Mouse (Mus musculus): ENCODE measurements at regions not wholly inside any gene's neighbourhood (a gene's known extent, or its start where the extent isn't known, plus 50 kb on each side); places are given as distances from the start of the nearest gene placed in this dataset.
"Not testable (repeated sequence)": the region's sequence is repeated elsewhere in the genome, so short reads cannot be mapped to it uniquely, and the experiment has no call there.

- 34% methylated on average over 2 of the region's 2 CpGs for WGBS
- H3K36me3 ChIP-seq (replicated peaks): no peaks in the 10 kb centered on the region
- no peak overlapping the region for H3K9ac ChIP-seq
- H3K27me3 ChIP-seq (replicated peaks): no peaks in the 10 kb centered on the region
- H3K4me1 ChIP-seq: no peaks in the 10 kb centered on the region
- ATAC-seq (replicated peaks): no peak
- no peaks in the 10 kb centered on the region for H3K9me3 ChIP-seq
- H3K4me2 ChIP-seq: no peak overlapping the region
- no peak overlapping the region for H3K4me3 ChIP-seq
- H3K27ac ChIP-seq: no peak overlapping the region
Observed at GRCm38 (mm10) chr1:185969231-185969630, 147.9 kb downstream of the Lyplal1 start.

- ATAC-seq (replicated peaks): no peak
- Histone ChIP-seq H3K4me1 (no peaks in the 10 kb centered on the region), H3K4me3 (no peak overlapping the region), H3K27ac (no peak overlapping the region), H3K9ac (no peak overlapping the region), H3K9me3 (no peaks in the 10 kb centered on the region), H3K27me3 (replicated peaks) (no peaks in the 10 kb centered on the region), H3K4me2 (no peak overlapping the region), H3K36me3 (replicated peaks) (no peaks in the 10 kb centered on the region)
- WGBS: 91% methylated on average over 2 of the region's 2 CpGs
Observed at GRCm38 (mm10) chr1:185977075-185977474, 140.0 kb downstream of the Lyplal1 start.

DNA sequence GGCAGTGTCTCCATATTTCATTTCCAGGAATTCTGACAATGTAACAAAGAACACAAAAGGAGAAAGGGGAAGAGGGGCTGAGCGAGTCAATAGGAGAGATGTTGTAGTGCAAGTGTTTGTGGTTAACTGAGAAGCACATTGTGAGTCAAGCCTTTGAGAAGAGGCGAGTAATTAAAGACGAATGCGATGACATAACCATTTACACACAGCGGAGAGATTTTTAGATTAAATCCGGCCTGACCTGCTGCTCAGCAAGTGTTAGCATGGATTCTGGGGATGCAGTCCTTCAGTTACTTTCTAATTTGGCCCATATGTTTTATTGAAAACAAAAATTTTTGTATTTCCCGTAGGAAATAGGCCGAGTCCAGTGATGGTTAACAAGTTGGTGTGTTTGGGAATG lies 127.7 kb downstream of the Lyplal1 start:
- Histone ChIP-seq H3K36me3 (replicated peaks) (no peaks in the 10 kb centered on the region), H3K4me3 (no peak overlapping the region), H3K4me2 (no peak overlapping the region), H3K9ac (no peak overlapping the region), H3K9me3 (no peaks in the 10 kb centered on the region), H3K4me1 (no peaks in the 10 kb centered on the region), H3K27ac (no peak overlapping the region), H3K27me3 (replicated peaks) (no peaks in the 10 kb centered on the region)
- WGBS: 79% methylated on average over 8 of the region's 8 CpGs
- no peak for ATAC-seq (replicated peaks)

DNA sequence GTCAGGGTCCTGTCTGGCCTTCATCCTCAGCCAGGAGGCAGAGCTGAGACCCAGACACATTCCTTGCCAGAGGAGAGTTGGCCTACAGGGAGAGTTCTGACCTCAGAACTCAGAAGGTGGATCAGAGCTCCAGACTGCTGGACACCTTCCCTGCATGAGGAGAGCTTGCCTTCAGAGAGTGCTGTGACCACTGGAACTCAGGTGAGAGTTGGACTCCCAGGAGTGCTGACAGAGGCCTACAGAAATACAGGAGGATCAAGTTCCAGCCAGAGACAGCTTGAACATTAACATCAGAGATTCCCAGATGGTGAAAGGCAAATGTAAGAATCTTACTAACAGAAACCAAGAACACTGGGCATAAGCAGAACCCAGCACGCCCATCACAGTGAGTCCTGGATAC lies 117.0 kb downstream of the Lyplal1 start:
- H3K27me3 ChIP-seq (replicated peaks); ATAC-seq (replicated peaks); H3K4me3 ChIP-seq; H3K9me3 ChIP-seq; H3K36me3 ChIP-seq (replicated peaks); H3K4me2 ChIP-seq; H3K4me1 ChIP-seq; H3K27ac ChIP-seq; H3K9ac ChIP-seq: not testable (repeated sequence)
- 81% methylated on average over 1 of the region's 1 CpGs for WGBS

DNA sequence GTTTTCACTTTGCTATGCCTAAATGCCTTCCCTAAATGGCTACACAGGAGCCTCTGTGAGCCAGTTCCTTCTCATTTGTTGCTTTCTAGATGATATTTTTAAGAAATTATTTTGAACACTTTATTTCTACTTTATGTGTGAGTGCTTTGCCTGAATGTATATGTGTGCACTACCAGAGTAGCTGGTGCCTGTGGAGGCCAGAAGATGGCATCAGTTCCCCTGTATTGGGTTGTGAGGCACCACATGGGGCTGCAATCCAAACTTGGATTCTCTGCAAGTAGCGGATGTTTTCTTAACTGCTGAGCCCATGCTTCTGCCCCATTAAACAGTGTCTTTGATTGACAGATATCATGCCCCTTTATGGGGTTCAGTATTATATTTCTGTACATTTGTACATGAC lies 103.7 kb downstream of the Lyplal1 start:
- Histone ChIP-seq H3K4me2 (no peak overlapping the region), H3K4me3 (no peak overlapping the region), H3K9me3 (no peaks in the 10 kb centered on the region), H3K4me1 (no peaks in the 10 kb centered on the region), H3K9ac (no peak overlapping the region), H3K36me3 (replicated peaks) (no peaks in the 10 kb centered on the region), H3K27me3 (replicated peaks) (no peaks in the 10 kb centered on the region), H3K27ac (no peak overlapping the region)
- ATAC-seq (replicated peaks): no peak
- WGBS: 86% methylated on average over 1 of the region's 1 CpGs

DNA sequence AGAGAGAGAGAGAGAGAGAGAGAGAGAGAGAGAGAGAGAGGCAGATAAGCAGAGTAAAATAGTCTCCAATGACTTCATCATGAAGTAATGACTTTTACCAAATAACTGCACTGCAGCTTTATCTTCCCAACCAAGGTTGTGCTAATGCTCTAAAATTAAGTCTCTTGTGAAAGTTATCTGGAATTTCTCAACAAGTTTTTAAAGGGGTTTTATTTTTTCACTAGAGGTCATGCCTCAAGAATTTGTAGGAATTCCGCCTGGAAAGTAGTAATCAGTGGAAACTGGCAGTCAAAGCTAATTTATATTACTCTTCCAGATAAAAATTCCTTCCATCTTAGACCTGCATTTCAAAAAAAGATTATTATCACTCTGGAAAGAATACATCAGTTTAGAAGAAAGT lies 102.9 kb downstream of the Lyplal1 start:
- Histone ChIP-seq H3K4me2 (no peak overlapping the region), H3K36me3 (replicated peaks) (no peaks in the 10 kb centered on the region), H3K27ac (no peak overlapping the region), H3K27me3 (replicated peaks) (no peaks in the 10 kb centered on the region), H3K9me3 (no peaks in the 10 kb centered on the region), H3K4me3 (no peak overlapping the region), H3K9ac (no peak overlapping the region), H3K4me1 (no peaks in the 10 kb centered on the region)
- WGBS: 90% methylated on average over 1 of the region's 1 CpGs
- no peak for ATAC-seq (replicated peaks)

DNA sequence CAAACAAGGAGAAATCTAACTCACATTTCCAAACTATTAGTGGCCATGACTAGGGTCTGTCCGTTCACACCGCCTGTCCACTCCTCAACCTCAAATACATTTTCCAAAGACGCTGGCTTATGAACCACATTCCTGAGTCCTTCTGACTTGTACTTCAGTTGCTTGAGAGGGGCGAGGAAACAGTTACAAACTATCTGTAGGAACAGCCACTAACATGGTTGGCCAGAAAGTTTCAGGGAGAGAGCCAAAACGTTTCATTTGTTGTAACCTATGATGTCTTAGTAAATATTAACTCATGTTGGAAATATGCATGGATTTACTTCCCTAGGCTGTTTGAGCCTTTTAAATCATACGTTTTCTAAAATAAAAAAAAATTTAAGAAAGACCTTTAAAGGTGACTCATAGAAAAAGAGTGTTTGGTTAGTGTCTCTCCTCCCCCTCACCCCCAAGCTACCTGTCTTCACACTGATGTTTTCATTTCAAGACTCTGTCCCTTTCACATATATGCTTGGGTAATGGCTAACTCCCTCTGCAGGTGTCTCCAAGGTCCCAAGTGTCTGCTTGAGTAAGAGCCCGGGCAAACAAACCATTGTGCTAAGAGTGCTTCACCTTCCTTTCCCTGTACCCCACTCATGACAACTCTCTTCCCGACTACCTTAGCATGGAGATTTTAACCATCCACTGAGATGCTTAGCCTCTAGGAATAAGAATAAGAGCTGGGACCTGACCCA lies 101.1 kb downstream of the Lyplal1 start:
- ATAC-seq (replicated peaks): no peak
- H3K27me3 ChIP-seq (replicated peaks): no peaks in the 10 kb centered on the region
- H3K4me1 ChIP-seq: no peaks in the 10 kb centered on the region
- no peaks in the 10 kb centered on the region for H3K9me3 ChIP-seq
- H3K4me2 ChIP-seq: no peak overlapping the region
- H3K9ac ChIP-seq: no peak overlapping the region
- no peak overlapping the region for H3K4me3 ChIP-seq
- no peaks in the 10 kb centered on the region for H3K36me3 ChIP-seq (replicated peaks)
- no peak overlapping the region for H3K27ac ChIP-seq
- 86% methylated on average over 8 of the region's 8 CpGs for WGBS

GRCm38 (mm10) chr1:186017547-186017946 lies 99.6 kb downstream of the Lyplal1 start:
- H3K4me3 ChIP-seq: no peak overlapping the region
- H3K9me3 ChIP-seq: no peaks in the 10 kb centered on the region
- 65% methylated on average over 1 of the region's 1 CpGs for WGBS
- H3K27me3 ChIP-seq (replicated peaks): no peaks in the 10 kb centered on the region
- no peak overlapping the region for H3K4me2 ChIP-seq
- no peaks in the 10 kb centered on the region for H3K36me3 ChIP-seq (replicated peaks)
- no peak overlapping the region for H3K9ac ChIP-seq
- no peak for ATAC-seq (replicated peaks)
- no peaks in the 10 kb centered on the region for H3K4me1 ChIP-seq
- H3K27ac ChIP-seq: no peak overlapping the region

- no peak overlapping the region for H3K4me3 ChIP-seq
- H3K36me3 ChIP-seq (replicated peaks): no peaks in the 10 kb centered on the region
- no peaks in the 10 kb centered on the region for H3K9me3 ChIP-seq
- no peak overlapping the region for H3K9ac ChIP-seq
- no peaks in the 10 kb centered on the region for H3K27me3 ChIP-seq (replicated peaks)
- H3K27ac ChIP-seq: no peak overlapping the region
- H3K4me1 ChIP-seq: no peaks in the 10 kb centered on the region
- WGBS: 69% methylated on average over 5 of the region's 5 CpGs
- H3K4me2 ChIP-seq: no peak overlapping the region
- ATAC-seq (replicated peaks): no peak
Observed at GRCm38 (mm10) chr1:186019511-186019910, 97.6 kb downstream of the Lyplal1 start.

- no peak overlapping the region for H3K9ac ChIP-seq
- ATAC-seq (replicated peaks): no peak
- H3K4me3 ChIP-seq: no peak overlapping the region
- no peaks in the 10 kb centered on the region for H3K4me1 ChIP-seq
- no peak overlapping the region for H3K27ac ChIP-seq
- H3K36me3 ChIP-seq (replicated peaks): no peaks in the 10 kb centered on the region
- no peak overlapping the region for H3K4me2 ChIP-seq
- no peaks in the 10 kb centered on the region for H3K27me3 ChIP-seq (replicated peaks)
- no peaks in the 10 kb centered on the region for H3K9me3 ChIP-seq
- WGBS: 77% methylated on average over 10 of the region's 10 CpGs
Observed at GRCm38 (mm10) chr1:186031951-186032350, 85.2 kb downstream of the Lyplal1 start.

DNA sequence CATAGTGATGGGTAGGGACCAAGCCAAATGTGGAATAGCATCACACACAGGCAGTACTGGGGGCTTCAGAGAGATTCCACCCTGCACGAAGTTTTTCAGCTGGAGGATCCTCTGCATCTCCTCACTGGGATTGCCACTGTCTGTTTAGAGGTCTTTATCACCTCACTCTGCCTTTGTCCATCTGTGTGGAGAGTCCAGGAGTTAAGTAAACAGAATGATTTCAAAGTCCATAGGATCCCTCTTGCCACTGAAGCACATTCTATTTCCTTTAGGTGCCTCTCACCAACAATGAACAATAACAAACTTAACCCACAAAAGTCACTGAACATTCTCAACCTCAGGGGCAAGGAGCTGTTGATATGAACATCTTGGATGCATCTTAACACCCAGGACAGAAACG lies 82.7 kb downstream of the Lyplal1 start:
- WGBS: 69% methylated on average over 2 of the region's 2 CpGs
- H3K9ac ChIP-seq: no peak overlapping the region
- no peak overlapping the region for H3K4me3 ChIP-seq
- no peak overlapping the region for H3K27ac ChIP-seq
- no peaks in the 10 kb centered on the region for H3K9me3 ChIP-seq
- no peak for ATAC-seq (replicated peaks)
- H3K36me3 ChIP-seq (replicated peaks): no peaks in the 10 kb centered on the region
- H3K4me1 ChIP-seq: no peaks in the 10 kb centered on the region
- H3K4me2 ChIP-seq: no peak overlapping the region
- H3K27me3 ChIP-seq (replicated peaks): no peaks in the 10 kb centered on the region
